Mouse (Mus musculus) liver, embryonic 11.5 days (tissue): ENCODE measurements around the gene Ubd. TPM values are rescaled to one million over a fixed set of nuclear protein-coding genes. Genes with fewer than 3 reads are reported as not detected.

Experiments
- ATAC-seq: fragments of 200-750 bp; cut with Nextera tagmentation; replicated peaks from 2 replicates; pipeline ENCODE4 v1.8.0; 2017; ENCODE audit warnings: moderate number of reproducible peaks, mild to moderate bottlenecking, moderate TSS enrichment, moderate library complexity; ENCODE audit not compliant: low FRiP score
- DNase-seq: peaks from one replicate; pipeline ENCODE4 v3.0.0-alpha.2; 2017; ENCODE audit warnings: low spot score
- H3K27ac ChIP-seq: fragments of 300-500 bp; sonication (generic); 2 replicates; pipeline ENCODE4 v1.5.1; 2014; ENCODE audit warnings: mild to moderate bottlenecking, low read depth, low read length, control low read depth
- H3K27me3 ChIP-seq: fragments of 300-500 bp; sonication (generic); replicated peaks from 2 replicates; pipeline ENCODE4 v1.6.1; 2014; ENCODE audit warnings: low read length, mixed read lengths; ENCODE audit not compliant: control insufficient read depth, insufficient read depth
- H3K36me3 ChIP-seq: fragments of 300-500 bp; sonication (generic); 2 replicates; pipeline ENCODE4 v1.6.1; 2014; ENCODE audit warnings: mild to moderate bottlenecking, low read length, moderate library complexity, mixed read lengths; ENCODE audit not compliant: control insufficient read depth, insufficient read depth
- H3K4me1 ChIP-seq: fragments of 300-500 bp; sonication (generic); replicated peaks from 2 replicates; pipeline ENCODE4 v1.6.1; 2014; ENCODE audit warnings: low read length, mixed read lengths; ENCODE audit not compliant: control insufficient read depth, insufficient read depth
- H3K4me2 ChIP-seq: fragments of 300-500 bp; sonication (generic); 2 replicates; pipeline ENCODE4 v1.6.1; 2014; ENCODE audit warnings: mild to moderate bottlenecking, control low read depth, moderate library complexity
- H3K4me3 ChIP-seq: fragments of 300-500 bp; sonication (generic); 2 replicates; pipeline ENCODE4 v1.5.1; 2014; ENCODE audit warnings: low read depth, low read length, control low read depth
- H3K9ac ChIP-seq: fragments of 300-500 bp; sonication (generic); 2 replicates; pipeline ENCODE4 v1.6.1; 2014; ENCODE audit warnings: low read depth, low read length, control low read depth
- H3K9me3 ChIP-seq: fragments of 300-500 bp; sonication (generic); 2 replicates; pipeline ENCODE4 v1.6.1; 2016; ENCODE audit warnings: low read length, inconsistent platforms, mixed read lengths; ENCODE audit not compliant: control insufficient read depth
- WGBS: fragments of 180-500 bp; shearing (Covaris S2); extraction: QIAGEN DNeasy Blood & Tissue Kit; methylation state at CpG from one replicate; pipeline ENCODE4 v1.1.7; 2014; 5-methylcytosine and 5-hydroxymethylcytosine counted together
- polyA plus RNA-seq: library from polyadenylated mRNA; unstranded; fragments of >200 nt; fragmentation: Nextera tagmentation; extraction: Ambion mirVana; gene quantifications from 2 replicates; pipeline ENCODE4 v1.2.1, GENCODE M21; 2014

Gene Ubd
- polyA plus RNA-seq, 1 experiment from 2014 or later, result not detected

GRCm38 (mm10) chr17:37242198-37242597, 48.5 kb downstream of the Ubd start:
- WGBS, result 48% methylated on average over 3 of the region's 3 CpGs
- Histone ChIP-seq H3K4me3 (no peak overlapping the region), H3K27ac (no peak overlapping the region), H3K9ac (no peak overlapping the region), H3K36me3 (no peaks in the 10 kb centered on the region), H3K4me1 (no peaks in the 10 kb centered on the region), H3K4me2 (no peak overlapping the region), H3K9me3 (peaks cover 5% of the 10 kb centered on the region; the same call in 1 of the 2 replicates), H3K27me3 (no peaks in the 10 kb centered on the region)
- no peak for DNase-seq
- no peak for ATAC-seq

Other genes starting within 250 kb of the Ubd start
- 78.5 and 84.7 TPM in 2 replicates for gene Ppp1r11, start 242.2 kb upstream of the Ubd start, polyA plus RNA-seq
- 55.2 and 62.2 TPM in 2 replicates for gene Znrd1, start 235.3 kb upstream of the Ubd start, polyA plus RNA-seq
- gene Znrd1as, start 235.3 kb upstream of the Ubd start, polyA plus RNA-seq, result 5.4 and 6.6 TPM in 2 replicates
- not detected in 2 replicates for gene 2410137M14Rik, start 212.7 kb upstream of the Ubd start, polyA plus RNA-seq
- 0.08 and 0.09 TPM in 2 replicates for gene H2-M5, start 204.4 kb upstream of the Ubd start, polyA plus RNA-seq
- gene Zfp57, start 192.7 kb upstream of the Ubd start, polyA plus RNA-seq, result 28.3 and 28.8 TPM in 2 replicates
- gene Mog, start 170.5 kb upstream of the Ubd start, polyA plus RNA-seq, result 0.14 TPM in 1 of 2 replicates, not detected in the other
- 2.9 and 3.9 TPM in 2 replicates for gene Gabbr1, start 147.9 kb upstream of the Ubd start, polyA plus RNA-seq
- gene Olfr90, start 105.4 kb upstream of the Ubd start, polyA plus RNA-seq, result not detected in 2 replicates
- 0.06 TPM in 1 of 2 replicates, not detected in the other for gene Olfr91, start 95.6 kb upstream of the Ubd start, polyA plus RNA-seq
- not detected in 2 replicates for gene Olfr92, start 73.8 kb upstream of the Ubd start, polyA plus RNA-seq
- not detected in 2 replicates for gene Olfr93, start 32.4 kb upstream of the Ubd start, polyA plus RNA-seq
- gene Olfr94, start 7.1 kb downstream of the Ubd start, polyA plus RNA-seq, result not detected in 2 replicates
- not detected in 2 replicates for gene Olfr95, start 19.2 kb downstream of the Ubd start, polyA plus RNA-seq
- not detected in 2 replicates for gene Olfr96, start 26.3 kb downstream of the Ubd start, polyA plus RNA-seq
- not detected in 2 replicates for gene Olfr97, start 43.4 kb downstream of the Ubd start, polyA plus RNA-seq
- gene Olfr98, start 69.9 kb downstream of the Ubd start, polyA plus RNA-seq, result not detected in 2 replicates
- gene H2-M3, start 76.3 kb downstream of the Ubd start, polyA plus RNA-seq, result 1.4 and 1.9 TPM in 2 replicates
- gene Olfr99, start 89.6 kb downstream of the Ubd start, polyA plus RNA-seq, result not detected in 2 replicates
- not detected in 2 replicates for gene Olfr101, start 110.4 kb downstream of the Ubd start, polyA plus RNA-seq
- not detected in 2 replicates for gene Olfr102, start 123.2 kb downstream of the Ubd start, polyA plus RNA-seq
- gene Olfr103, start 145.8 kb downstream of the Ubd start, polyA plus RNA-seq, result not detected in 2 replicates
- gene Olfr104-ps, start 165.7 kb downstream of the Ubd start, polyA plus RNA-seq, result not detected in 2 replicates
- not detected in 2 replicates for gene Olfr105-ps, start 185.1 kb downstream of the Ubd start, polyA plus RNA-seq
- not detected in 2 replicates for gene Olfr106-ps, start 196.5 kb downstream of the Ubd start, polyA plus RNA-seq
- not detected in 2 replicates for gene Olfr107, start 205.3 kb downstream of the Ubd start, polyA plus RNA-seq